11 mouse cellular contexts compared by ENCODE assay signal in genomic region chr13:37249581-37250461, GRCm38 (mm10).
DNase-seq lines count a peak whose midpoint lies in the region; ATAC-seq and TF ChIP-seq lines count a peak whose summit lies in the region.
"Had no signal": no experiment of that assay in that cellular context is flagged by ENCODE, and none has a peak within 500 bp of the region (broad histone marks: within the 10 kb centered on the region; RNA-seq: fewer than 3 reads in every experiment).

No protein-coding gene starts in this region.

- no peak overlapping the region for H3K9ac ChIP-seq in kidney, embryonic 14.5 days (ENCODE audit: low read depth, low read length)
- no peak overlapping the region for H3K9ac ChIP-seq in embryonic facial prominence, embryonic 15.5 days
- H3K9ac ChIP-seq: liver, embryonic 13.5 days; stomach, embryonic 15.5 days had no signal

- no peak overlapping the region; the same call in 1 of the 2 replicates for H3K4me2 ChIP-seq in kidney, embryonic 14.5 days (replicated peaks; ENCODE audit: low read depth, low read length)
- H3K4me2 ChIP-seq in embryonic facial prominence, embryonic 15.5 days (replicated peaks), result no peak overlapping the region
- H3K4me2 ChIP-seq: heart, embryonic 11.5 days; liver, embryonic 13.5 days; stomach, embryonic 15.5 days had no signal

- peak; percentile 86; the same call in 1 of the 2 replicates for ATAC-seq in kidney, embryonic 14.5 days (ENCODE audit: low FRiP score, low TSS enrichment)
- peak; percentile 34; the same call in 1 of the 2 replicates for ATAC-seq in embryonic facial prominence, embryonic 15.5 days (ENCODE audit: insufficient number of reproducible peaks, low FRiP score, low TSS enrichment, low read depth)
- ATAC-seq: intestine, postnatal 0 days had no signal

- H3K36me3 ChIP-seq in kidney, embryonic 14.5 days (ENCODE audit: control insufficient read depth, insufficient read depth, low read length), result no peaks in the 10 kb centered on the region
- no peaks in the 10 kb centered on the region for H3K36me3 ChIP-seq in kidney, adult 2 months (ENCODE audit: control insufficient read depth, insufficient read depth, low read length)
- H3K36me3 ChIP-seq in embryonic facial prominence, embryonic 15.5 days, result no peaks in the 10 kb centered on the region
- H3K36me3 ChIP-seq in macrophage (ENCODE audit: inconsistent target), result no peaks in the 10 kb centered on the region
- H3K36me3 ChIP-seq: liver, embryonic 13.5 days; stomach, embryonic 15.5 days had no signal

- no peaks in the 10 kb centered on the region for H3K27me3 ChIP-seq in kidney, embryonic 14.5 days (ENCODE audit: control insufficient read depth, insufficient read depth, low read length)
- H3K27me3 ChIP-seq in kidney, adult 2 months (replicated peaks; ENCODE audit: control insufficient read depth, insufficient read depth, low read length), result no peaks in the 10 kb centered on the region
- H3K27me3 ChIP-seq in embryonic facial prominence, embryonic 15.5 days, result no peaks in the 10 kb centered on the region
- H3K27me3 ChIP-seq: liver, embryonic 13.5 days; stomach, embryonic 15.5 days had no signal

- no peak overlapping the region for H3K4me3 ChIP-seq in kidney, embryonic 14.5 days (ENCODE audit: low read length)
- no peak overlapping the region for H3K4me3 ChIP-seq in kidney, adult 2 months (ENCODE audit: insufficient read depth, low read depth, low read length)
- H3K4me3 ChIP-seq in embryonic facial prominence, embryonic 15.5 days (replicated peaks), result no peak overlapping the region
- H3K4me3 ChIP-seq in macrophage (ENCODE audit: inconsistent target), result no peak overlapping the region
- H3K4me3 ChIP-seq: liver, embryonic 13.5 days; stomach, embryonic 15.5 days had no signal

- no peaks in the 10 kb centered on the region for H3K79me2 ChIP-seq in macrophage (ENCODE audit: inconsistent target)

- no peaks in the 10 kb centered on the region for H3K4me1 ChIP-seq in kidney, embryonic 14.5 days (ENCODE audit: control insufficient read depth, insufficient read depth, low read length)
- H3K4me1 ChIP-seq in kidney, adult 2 months (ENCODE audit: control insufficient read depth, insufficient read depth, low read length), result no peaks in the 10 kb centered on the region
- H3K4me1 ChIP-seq in embryonic facial prominence, embryonic 15.5 days, result peaks cover 4% of the 10 kb centered on the region; the same call in 1 of the 2 replicates
- H3K4me1 ChIP-seq: liver, embryonic 13.5 days; stomach, embryonic 15.5 days had no signal

- TF ChIP-seq POLR2A in kidney, adult 2 months (IDR thresholded peaks at IDR 0.05; ENCODE audit: low read depth, low read length), result no peak

- no peak for DNase-seq in kidney, adult 2 months
- DNase-seq in brain, adult 2 months (ENCODE audit: low read depth, low spot score), result peak; percentile 61
- no peak for DNase-seq in c-Kit-positive CD71-positive TER-119-positive erythroid progenitor cells, embryonic 14.5 days (ENCODE audit: low spot score)
- DNase-seq in ovary, adult 18-20 months (ENCODE audit: low spot score), result no peak
- DNase-seq: liver, embryonic 13.5 days had no signal

- H3K9me3 ChIP-seq in kidney, embryonic 14.5 days (ENCODE audit: control insufficient read depth, low read length), result no peaks in the 10 kb centered on the region
- H3K9me3 ChIP-seq in embryonic facial prominence, embryonic 15.5 days (replicated peaks), result no peaks in the 10 kb centered on the region
- H3K9me3 ChIP-seq: liver, embryonic 13.5 days; stomach, embryonic 15.5 days had no signal

- TF ChIP-seq CTCF in kidney, adult 2 months (conservative IDR thresholded peaks at IDR 0.05; ENCODE audit: insufficient read depth, insufficient read length, low read depth, low read length), result no peak

- 20% methylated on average over 14 of the region's 14 CpGs for WGBS in kidney, embryonic 14.5 days
- WGBS in kidney, adult 2 months, result 30% methylated on average over 14 of the region's 14 CpGs
- WGBS in embryonic facial prominence, embryonic 15.5 days, result 48% methylated on average over 14 of the region's 14 CpGs
- 78% methylated on average over 13 of the region's 14 CpGs for WGBS in macrophage (ENCODE audit: missing documents)

- no peak overlapping the region for H3K27ac ChIP-seq in kidney, embryonic 14.5 days (ENCODE audit: low read depth, low read length)
- no peak overlapping the region for H3K27ac ChIP-seq in kidney, adult 2 months (ENCODE audit: insufficient read depth, low read depth, low read length)
- H3K27ac ChIP-seq in embryonic facial prominence, embryonic 15.5 days (replicated peaks), result peak overlapping the region; percentile 45
- H3K27ac ChIP-seq in macrophage, result peak overlapping the region; percentile 59
- H3K27ac ChIP-seq: liver, embryonic 13.5 days; stomach, embryonic 15.5 days had no signal

Comparison
In these comparisons a context has a peak if more than half of its experiments do, and no peak if none do; other contexts are left out.
1. H3K27ac ChIP-seq: peak in embryonic facial prominence, embryonic 15.5 days (single experiment) and macrophage (single experiment); none in kidney, embryonic 14.5 days (single experiment) and kidney, adult 2 months (single experiment).